Mouse (Mus musculus) layer of hippocampus, adult 8-10 months (tissue): Measurements from ENCODE around the gene Cldn6. TPM values are rescaled to one million over a fixed set of nuclear protein-coding genes. Genes with fewer than 3 reads are reported as not detected.
A peak's percentile ranks its signal among the peaks of the same experiment; 100 is the strongest.

Source experiments
- DNase-seq, 2 experiments: peaks; one replicate each; pipeline ENCODE4 v3.0.0; 2022; ENCODE audit warnings: low spot score in 2 of 2
- total RNA-seq, 4 experiments: library from RNA; stranded (reverse); gene quantifications; 2 replicates each; pipeline ENCODE4 v1.2.4; 2022

Gene Cldn6
- not detected for total RNA-seq

DNA sequence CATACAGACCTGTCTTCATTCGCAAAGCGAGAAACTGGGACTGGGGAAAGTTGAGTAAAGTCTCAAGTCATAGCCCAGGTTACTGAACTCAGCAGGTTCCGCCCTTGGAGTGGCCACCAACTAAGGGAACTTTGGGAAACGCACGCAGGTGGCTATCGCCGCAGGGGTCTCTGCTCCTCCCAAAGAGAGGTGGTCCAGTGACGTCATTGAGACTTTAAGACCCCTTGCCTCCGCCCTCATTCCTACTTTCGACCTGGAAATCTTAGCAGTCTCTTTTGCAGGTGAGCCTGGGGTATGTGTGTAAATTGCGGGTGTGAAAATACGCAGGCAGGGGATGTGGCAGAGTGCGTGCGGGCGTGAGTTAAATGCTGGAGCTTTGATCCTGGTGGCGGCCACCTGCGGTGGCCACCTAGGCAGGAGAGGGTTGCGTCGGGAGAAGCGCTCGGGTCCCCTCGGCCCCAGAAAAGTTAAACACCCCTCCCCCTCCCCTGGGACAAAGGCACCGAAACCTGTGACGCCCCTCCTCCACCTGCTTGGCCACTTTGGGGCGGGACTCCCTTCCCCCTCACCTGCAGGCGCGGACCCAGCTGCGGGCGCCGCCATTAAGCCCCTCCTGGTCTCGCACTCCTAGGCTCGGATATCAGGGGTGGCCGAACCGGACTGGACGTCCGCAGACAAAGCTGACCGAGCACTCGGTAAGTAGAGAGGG, at the start of gene Cldn6:
Cldn6 (plus strand) TSS at position 123 of the 709 bp plus-strand sequence.
- DNase-seq = no peak

DNA sequence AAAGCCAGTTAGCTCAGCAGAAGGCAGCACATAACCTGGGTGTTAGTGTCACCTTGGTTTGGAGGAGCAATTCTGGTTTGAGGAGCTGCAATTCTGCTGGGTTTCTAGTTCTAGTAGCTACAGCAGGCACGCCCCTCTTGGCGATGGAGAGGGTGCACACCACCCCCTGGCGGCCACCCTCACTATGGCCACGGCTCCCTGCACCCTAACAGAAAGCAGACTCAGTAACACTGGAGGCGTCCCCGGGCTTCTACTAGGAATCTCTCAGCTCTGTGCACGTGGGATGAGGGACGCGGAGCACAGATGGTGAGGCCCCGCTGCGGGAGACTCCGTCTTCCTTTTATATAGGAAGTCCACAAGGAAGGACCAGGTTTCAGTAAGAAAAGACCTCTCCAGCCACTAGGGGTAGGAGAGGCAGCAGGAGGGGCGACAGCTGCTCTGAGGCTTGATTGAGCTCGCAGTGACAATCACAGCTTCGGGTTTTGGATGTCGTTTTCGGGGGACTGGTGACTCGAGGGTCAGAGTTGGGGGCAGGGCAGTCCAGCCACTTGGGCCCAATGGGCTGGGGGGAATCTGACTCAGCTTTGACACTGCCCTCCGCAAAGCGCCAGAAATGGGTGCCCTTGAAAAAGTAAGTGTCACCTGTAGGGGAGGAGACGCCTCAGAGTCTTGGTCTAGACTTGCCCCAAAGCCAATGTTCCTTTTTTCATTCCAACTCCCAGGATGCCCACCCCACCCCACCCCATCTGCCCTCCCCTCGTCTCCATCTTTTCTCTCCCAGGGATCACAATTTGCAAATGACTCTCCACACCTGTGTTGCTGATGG, 48.6 kb upstream of the Cldn6 start:
- peak; percentile 69 to 86 for DNase-seq

DNA sequence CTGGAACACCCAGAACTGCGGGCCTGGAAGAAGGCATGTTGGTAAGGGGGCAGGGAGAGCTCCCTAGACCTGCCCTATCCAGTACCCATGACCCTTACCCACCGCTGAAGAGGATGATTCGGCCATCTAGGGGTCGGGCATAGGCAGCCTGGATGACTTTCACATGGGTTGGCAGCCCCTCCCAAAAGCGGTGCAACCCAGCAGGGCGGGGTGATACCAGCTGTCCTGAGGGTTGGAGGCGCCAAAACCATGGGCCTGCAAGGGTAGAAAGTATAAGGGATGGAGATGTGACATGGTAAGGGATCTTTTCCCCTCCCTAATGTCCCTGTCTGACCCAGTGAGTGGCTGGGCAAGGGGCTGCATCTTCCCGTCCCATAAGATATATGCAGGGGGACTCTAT, 47.8 kb upstream of the Cldn6 start:
- no peak for DNase-seq

DNA sequence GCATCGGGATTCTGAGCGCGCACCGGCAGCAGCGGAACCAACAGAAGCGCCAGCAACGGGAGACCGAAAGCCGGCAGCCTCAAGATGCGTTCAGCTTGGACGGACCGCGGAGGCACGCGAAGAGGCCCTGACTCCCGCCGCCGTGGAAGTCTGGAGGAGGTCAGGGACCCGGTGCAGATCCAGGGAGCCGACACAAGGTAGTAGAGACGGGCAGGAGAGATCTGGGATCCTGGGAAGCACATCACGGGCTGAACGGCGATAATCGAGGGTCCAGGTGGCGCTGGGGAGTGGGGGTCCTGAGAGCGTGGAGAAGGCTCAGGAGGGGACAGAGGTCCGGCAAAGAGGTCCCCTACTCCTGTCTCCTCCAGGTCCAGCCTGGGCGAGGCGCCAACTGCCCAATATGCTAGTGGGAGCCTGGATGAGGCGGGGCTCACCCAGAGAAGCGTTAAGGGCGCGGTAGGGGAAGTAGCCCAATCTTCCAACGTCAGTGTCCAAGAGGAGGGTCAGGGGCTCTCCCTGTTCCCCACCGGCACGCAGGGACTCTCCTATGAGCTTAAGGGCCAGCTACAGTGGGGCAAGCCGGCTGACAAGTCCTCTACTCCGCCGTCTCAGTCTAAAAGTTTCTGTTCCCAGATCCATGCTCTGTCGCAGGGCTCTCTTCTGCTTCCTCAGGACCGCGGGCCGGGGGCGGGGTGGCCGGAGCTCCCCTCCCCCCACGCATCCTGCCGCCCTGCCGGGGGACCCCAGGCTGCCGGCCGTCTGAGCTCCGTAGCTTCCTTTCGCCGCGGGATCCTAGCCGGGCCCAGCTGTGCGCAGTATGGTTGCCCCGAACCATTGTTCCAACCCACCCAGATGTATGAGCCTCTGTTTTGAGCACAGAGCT, 34.2 kb upstream of the Cldn6 start, which contains the start of gene Mmp25:
Mmp25 (minus strand) TSS at position 665 of the 883 bp plus-strand sequence.
- DNase-seq = no peak

DNA sequence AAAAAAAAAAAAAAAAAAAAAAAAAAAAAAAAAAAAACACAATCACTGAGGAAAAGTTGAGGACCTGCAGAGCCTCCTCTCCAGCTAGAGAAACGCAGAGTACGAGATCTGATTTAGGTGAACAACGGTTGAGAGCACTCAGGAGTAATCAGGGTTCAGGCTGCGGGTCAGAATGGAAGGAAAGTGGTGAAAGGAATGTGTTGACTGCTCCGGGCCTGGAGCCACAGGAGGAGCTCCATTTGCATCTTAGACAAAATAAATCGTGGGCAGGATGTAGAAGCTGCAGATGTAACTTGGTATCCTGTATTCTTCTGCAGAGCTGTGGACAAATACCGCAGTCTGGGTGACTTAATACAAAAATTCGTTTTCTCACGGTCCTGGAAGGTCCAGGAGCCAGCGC, 33.2 kb upstream of the Cldn6 start:
- no peak for DNase-seq

DNA sequence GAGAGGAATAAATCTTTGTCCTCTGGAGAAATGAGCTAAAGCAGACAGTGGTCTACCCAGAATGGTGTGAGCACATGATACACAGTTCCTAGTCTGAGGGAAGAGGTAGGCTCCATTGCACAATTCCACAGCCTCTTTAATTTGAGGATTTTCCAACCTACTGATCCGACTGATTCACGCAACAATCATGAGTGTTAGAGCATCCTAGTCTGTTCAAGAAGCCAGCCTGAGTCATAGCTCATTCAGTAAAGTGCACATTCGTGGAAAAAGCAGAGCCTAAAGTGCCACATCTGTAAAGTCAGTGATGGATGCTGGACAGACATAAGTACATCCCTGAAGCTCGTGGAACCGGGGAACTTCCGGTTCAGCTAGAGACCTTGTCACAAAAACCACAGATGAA, 27.7 kb upstream of the Cldn6 start:
- no peak for DNase-seq

DNA sequence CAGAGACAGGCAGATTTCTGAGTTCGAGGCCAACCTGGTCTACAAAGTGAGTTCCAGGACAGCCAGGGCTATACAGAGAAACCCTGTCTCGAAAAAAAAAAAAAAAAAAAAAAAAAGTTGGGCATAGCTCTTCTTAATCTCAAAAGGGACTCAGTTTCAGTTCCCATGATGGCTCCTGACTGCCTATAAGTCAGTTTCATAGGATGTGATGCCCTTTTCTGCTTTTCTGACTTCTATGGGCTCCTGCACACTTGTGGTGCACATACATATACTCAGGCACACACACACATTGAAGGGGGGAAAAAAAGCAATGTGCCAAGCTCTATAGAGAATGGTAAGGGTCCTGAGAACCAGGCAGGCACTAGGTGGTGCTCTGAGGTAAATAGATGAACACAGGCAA, 25.7 kb upstream of the Cldn6 start:
- DNase-seq = no peak

DNA sequence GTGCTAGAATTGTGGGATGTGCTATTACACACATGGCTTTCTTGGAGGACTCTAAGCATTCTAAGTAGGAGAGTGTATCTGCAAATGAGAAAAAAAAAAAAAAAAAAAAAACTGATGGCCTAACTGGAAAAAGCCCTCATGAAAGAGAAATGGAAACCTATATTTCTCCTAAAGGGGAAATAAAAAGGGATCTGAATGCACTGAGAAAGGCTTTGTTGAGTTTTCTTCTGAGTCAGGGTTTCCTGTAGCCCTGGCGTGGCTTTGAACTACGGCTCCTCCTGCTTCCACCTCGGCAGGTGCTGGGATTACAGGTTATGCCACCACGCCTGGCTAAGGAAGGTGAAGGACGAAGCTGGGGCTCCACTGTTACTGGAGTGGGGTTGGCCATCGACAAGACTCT, 25.0 kb upstream of the Cldn6 start:
- DNase-seq = no peak

DNA sequence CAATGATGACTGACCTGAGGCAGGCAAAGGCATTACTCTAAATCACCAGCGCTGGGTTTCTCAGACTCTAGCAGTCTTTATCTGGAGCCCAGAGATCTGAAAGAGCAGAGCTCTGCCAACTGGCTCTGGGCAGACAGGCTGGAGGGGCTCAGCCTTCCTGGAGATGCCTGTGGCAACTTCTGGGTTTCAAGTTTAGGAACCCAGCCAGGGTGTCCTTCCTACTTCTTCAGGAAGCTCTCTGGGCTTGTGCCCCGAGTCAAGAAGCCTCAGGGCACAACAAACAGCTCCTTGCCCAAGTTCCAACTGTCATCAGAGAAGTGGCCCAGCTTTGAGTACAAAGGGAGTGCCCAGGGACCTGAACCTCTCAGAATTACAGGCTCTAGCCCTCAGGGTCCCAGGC, 24.6 kb upstream of the Cldn6 start:
- no peak for DNase-seq

DNA sequence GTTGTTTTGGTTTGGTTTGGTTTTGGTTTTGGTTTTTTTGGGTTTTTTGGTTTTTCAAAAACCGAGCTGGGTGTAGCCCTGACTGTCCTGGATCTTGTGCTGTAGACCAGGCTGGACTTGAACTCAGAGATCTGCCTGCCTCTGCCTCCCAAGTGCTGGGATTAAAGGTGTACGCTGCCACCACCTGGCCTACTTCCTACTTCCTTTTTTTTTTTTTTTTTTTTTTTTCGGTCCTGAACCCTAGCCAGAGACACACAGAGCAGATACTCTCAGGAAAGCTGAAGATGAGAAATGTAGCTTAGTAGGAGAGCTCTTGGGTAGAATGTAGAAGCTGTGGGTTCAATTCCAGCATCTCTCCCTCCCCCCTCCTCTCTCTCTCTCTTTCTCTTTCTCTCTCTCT, 20.6 kb upstream of the Cldn6 start:
- no peak for DNase-seq

DNA sequence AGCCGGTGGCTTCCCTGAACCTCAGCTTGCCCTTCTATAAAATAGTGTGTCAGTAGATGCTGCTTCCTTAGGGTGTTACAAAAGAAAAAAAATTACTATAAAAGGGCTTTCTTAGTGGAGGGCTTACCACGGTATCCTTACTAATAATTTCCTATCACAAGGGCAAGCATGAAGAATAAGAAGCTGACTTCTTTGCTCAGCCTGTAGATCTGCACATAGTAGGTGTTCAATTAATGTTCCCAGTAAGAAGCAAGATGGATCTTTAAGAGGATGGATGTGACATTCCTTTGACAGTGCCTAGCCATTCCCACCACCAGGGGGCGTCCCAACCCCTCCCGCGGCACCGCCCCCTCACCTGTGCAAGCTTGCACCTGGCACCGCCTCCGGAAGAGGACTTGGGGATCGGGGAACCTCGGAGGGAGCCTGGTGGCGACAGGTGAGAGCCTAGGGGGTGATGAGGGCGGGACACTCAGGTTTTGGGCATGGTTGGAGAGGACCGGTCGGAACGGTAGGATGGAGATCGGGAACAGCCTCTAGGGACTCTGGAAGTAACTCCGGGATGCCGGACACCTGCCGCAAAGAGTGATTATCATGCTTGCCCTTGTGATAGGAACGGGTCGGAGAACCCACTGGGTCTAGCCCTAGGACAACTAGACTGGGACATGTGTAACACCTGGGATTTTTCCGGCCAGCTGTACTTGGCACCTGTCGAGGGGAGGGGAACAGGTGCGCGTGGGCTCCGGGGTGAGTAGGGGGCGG, 18.8 kb upstream of the Cldn6 start, which contains the start of gene Bicdl2:
Bicdl2 (plus strand) TSS at position 390 of the 759 bp plus-strand sequence.
- DNase-seq = no peak

DNA sequence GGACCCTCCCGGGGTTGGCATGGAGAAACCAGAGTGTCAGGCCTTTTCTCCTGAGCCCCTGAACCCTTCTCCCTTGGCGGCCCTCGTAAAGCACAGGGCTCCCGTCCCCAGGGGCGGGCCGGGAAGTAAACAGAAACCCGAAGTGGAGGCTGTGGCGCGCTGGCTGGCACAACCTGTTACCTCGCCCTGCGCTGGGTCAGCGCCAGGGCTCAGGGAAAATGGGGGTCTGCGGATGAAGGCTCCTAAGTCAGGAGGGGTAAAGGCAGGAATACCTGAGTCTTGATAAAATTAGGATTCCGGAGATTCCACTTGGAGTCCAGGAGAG, 18.2 kb upstream of the Cldn6 start:
- DNase-seq = no peak

DNA sequence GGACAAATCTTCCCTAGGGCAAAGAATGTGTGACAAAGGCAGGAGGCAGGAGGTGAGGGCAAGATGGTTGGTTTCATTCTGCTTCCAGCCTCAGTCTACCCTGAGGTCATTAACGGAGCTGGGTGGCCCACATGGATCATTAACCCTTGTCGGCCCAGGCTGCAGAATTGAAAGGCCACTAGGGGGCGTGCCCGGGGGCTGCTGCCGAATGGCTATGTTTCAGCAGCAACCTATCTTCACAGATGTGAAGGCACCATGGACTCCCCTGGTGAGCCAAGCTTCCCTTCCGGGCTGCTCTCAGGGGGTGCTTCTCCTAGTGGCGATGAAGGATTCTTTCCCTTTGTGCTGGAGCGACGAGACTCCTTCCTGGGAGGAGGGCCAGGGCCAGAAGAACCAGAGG, 17.5 kb upstream of the Cldn6 start:
- no peak for DNase-seq

DNA sequence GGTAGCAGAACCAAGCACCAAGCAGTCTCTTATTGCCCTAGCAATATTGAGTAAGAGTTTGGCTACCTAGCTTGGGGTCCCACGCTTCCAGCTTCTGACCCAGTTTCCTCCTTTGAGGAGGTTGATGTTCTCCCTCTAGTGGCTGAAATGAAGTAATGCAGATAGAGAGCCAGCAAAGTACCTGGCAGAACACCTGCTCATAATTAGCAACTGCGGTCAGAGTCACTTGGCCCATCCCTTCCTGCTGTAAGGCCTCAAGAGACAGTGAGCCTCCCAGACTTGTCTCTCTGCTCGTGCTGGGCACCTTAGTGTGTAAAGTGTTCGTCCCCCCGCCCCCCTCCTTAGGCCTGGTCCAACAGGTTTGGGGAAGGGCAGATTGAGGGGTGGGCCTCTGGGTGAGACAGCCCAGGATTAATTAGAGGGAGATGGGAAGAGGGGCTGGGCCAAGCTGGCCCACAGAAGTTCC, 14.5 kb upstream of the Cldn6 start:
- no peak for DNase-seq

DNA sequence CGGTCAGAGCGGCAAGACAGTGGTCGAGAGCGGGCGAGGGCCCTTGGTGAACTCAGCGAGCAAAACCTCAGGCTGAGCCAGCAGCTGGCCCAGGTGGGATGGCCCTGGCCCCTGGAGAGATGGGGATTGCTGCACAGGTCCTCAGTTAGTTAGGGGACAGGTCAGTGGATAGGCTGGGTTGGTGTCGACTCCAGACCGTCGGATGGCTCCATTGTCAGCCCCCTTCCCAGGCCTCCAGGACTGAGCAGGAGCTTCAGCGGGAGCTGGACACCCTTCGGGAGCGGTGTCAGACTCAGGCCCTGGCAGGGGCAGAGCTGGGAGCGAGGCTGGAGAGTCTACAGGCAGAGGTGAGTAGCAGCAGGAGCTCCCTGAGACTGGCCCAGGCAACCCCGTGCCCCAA, 13.5 kb upstream of the Cldn6 start:
- DNase-seq = no peak

DNA sequence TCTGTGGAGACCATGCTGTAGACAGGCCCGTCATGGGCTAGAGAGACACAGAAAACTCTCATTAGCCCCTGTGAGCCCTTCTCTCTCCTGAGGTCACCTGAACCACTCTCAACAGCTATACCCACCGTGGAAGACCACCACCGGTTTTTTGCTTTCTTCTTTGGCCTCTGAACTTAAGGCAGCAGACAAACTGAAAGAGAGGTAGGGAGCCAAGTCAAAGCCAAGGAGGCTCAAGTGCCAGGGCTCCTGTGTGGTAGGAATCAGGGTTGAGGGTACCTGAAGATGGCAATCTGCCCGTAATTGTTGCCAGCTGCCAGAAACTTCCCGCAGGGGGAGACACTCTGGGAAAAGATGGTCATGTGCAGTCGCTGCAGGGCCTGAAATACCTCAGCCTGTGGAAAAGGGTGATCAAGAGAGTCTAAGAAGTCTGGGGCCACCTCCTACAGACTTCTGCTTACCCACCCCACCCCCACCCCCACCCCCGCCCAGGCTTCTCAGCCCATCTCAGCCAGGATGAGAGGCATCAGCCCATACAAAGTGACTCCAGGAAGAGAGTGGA, 8.5 kb upstream of the Cldn6 start:
- DNase-seq = no peak

DNA sequence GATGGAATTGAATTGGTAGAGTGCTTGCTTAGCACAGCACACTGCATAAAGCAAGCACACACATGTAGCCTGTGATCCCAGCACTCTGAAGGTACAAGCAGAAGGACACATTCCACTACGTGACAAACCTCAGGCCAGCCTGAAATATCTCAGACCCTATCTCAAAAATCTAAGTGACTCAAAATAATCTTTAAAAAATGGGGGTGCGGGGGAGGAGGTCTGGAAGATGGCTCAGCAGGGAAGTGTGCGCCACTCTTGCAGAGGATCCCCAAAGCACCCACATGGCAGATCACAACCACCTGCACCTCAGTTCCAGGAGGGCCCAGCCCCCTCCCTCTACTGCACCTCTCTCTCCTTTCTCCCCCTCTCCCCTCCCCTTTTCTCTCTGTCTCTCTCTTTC, 7.5 kb upstream of the Cldn6 start:
- DNase-seq = no peak

DNA sequence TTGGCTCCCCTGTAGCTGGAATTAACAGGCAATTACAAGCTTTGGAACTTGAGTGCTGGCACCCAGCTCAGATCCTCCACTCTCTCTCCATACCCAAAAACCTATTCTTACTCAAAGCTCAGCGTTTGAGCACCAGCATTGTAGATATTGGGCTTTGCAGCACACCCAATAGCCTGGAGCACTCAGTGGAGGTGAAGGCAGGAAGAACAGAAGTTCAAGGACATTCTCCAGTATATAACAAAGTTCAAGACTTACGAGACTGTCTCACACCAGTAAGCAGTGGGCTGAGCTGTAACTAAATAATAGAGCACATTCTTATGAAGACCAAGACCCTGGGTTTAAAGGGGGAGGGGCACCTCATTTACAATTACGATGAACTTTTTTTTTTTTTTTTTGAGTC, 6.3 kb upstream of the Cldn6 start:
- no peak for DNase-seq

DNA sequence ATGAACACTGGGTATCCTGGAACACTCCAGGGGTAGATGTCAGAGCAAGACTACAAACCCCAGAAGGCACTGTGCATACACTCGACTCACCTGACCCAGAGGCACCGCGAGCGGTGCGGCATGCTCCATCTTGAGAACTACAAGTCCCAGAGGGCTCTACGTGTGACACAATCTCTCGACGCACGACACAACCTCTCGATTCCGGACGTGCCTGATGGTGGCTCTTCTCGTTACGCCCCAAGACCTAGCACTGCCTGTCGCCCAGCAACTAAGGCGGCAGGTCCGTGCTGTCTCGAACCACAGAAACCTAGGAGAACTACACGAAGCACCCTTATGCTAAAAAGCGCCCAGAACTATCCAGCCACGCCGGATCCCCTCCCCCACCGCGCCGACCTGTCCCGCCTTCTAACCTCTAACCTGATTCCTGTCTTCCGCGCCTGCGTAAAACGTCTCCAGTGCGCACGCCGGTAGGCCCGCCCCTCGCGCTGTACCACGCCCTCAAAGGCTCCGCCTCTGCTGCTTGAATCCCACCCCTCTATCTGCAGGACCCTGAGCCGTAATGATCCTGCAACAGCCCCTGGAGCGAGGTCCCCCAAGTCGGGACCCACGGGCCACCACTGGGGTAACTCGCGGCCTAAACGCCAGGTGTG, 5.5 kb upstream of the Cldn6 start, which contains the start of the genes Hcfc1r1 and Thoc6:
Hcfc1r1 (plus strand) TSS at position 173 of the 650 bp plus-strand sequence.
Thoc6 (minus strand) TSS at position 459 of the 650 bp plus-strand sequence.
- DNase-seq = peak; percentile 96 to 97
